Mouse (Mus musculus) embryonic facial prominence, embryonic 13.5 days (tissue): ENCODE measurements around the gene Rdh9. TPM values are rescaled to one million over a fixed set of nuclear protein-coding genes. Genes with fewer than 3 reads are reported as not detected.
A peak's percentile ranks its signal among the peaks of the same experiment; 100 is the strongest.

Experiments
- ATAC-seq: fragments of 200-750 bp; cut with Nextera tagmentation; 2 replicates; pipeline ENCODE4 v1.8.0; 2017; ENCODE audit warnings: low read depth; ENCODE audit not compliant: insufficient number of reproducible peaks, insufficient read depth, low FRiP score, low TSS enrichment
- H3K27ac ChIP-seq: fragments of 300-500 bp; sonication (generic); 2 replicates; pipeline ENCODE4 v1.5.1; 2015; ENCODE audit warnings: moderate library complexity, mild to moderate bottlenecking, inconsistent platforms
- H3K27me3 ChIP-seq: fragments of 300-500 bp; sonication (generic); 2 replicates; pipeline ENCODE4 v1.6.1; 2015; ENCODE audit warnings: mild to moderate bottlenecking, inconsistent platforms
- H3K36me3 ChIP-seq: fragments of 300-500 bp; sonication (generic); 2 replicates; pipeline ENCODE4 v1.6.1; 2015; ENCODE audit warnings: mild to moderate bottlenecking, inconsistent platforms
- H3K4me1 ChIP-seq: fragments of 300-500 bp; sonication (generic); 2 replicates; pipeline ENCODE4 v1.6.1; 2015; ENCODE audit warnings: inconsistent platforms
- H3K4me2 ChIP-seq: fragments of 300-500 bp; sonication (generic); 2 replicates; pipeline ENCODE4 v1.6.1; 2015; ENCODE audit warnings: moderate library complexity, mild to moderate bottlenecking, inconsistent platforms
- H3K4me3 ChIP-seq: fragments of 300-500 bp; sonication (generic); 2 replicates; pipeline ENCODE4 v1.5.1; 2015; ENCODE audit warnings: mild to moderate bottlenecking, inconsistent platforms
- H3K9ac ChIP-seq: fragments of 300-500 bp; sonication (generic); 2 replicates; pipeline ENCODE4 v1.6.1; 2015; ENCODE audit warnings: mild to moderate bottlenecking, inconsistent platforms
- H3K9me3 ChIP-seq: fragments of 300-500 bp; sonication (generic); 2 replicates; pipeline ENCODE4 v1.6.1; 2016; ENCODE audit warnings: inconsistent platforms
- WGBS: fragments of 180-500 bp; shearing (Covaris S2); methylation state at CpG from one replicate; pipeline ENCODE4 v1.1.7; 2015; ENCODE audit warnings: mixed read lengths; 5-methylcytosine and 5-hydroxymethylcytosine counted together
- polyA plus RNA-seq: library from polyadenylated mRNA; unstranded; fragments of >200 nt; fragmentation: Nextera tagmentation; extraction: Ambion mirVana; gene quantifications from 2 replicates; pipeline ENCODE4 v1.2.1, GENCODE M21; 2015

Gene Rdh9
- 0.34 and 0.37 TPM in 2 replicates for polyA plus RNA-seq

DNA sequence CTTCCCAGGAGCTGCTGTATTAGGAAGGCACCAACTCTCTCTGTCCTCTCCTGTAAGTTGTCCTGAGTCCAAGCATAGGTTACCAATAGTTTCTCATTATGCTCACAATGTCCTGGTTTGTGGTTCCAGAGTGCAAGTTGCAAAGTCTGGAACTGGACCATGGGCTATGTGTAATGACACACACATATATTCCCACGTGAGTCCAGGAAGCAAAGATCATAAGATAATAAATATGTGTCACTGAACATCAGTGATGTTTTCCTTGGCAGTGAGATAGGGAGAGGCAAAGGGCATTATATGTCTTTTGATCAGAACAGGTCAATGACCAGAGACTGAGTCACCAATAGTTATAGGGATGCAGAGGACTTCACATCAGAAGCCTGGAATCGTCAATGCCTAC lies at the start of gene Rdh9:
Gene Rdh9, plus strand, starts transcription at position 376 of the 400 bp plus-strand sequence.
- no peak within 1 kb of the TSS for H3K27ac ChIP-seq
- no peaks in the 10 kb centered on the region for H3K27me3 ChIP-seq
- no peak for ATAC-seq
- H3K4me3 ChIP-seq, result no peak within 1 kb of the TSS
- no peak within 1 kb of the TSS for H3K9ac ChIP-seq
- H3K36me3 ChIP-seq, result no peaks in the 10 kb centered on the region
- WGBS, result 81% methylated on average over 2 of the region's 2 CpGs
- H3K9me3 ChIP-seq, result no peaks in the 10 kb centered on the region
- H3K4me1 ChIP-seq, result no peaks in the 10 kb centered on the region
- no peak within 1 kb of the TSS for H3K4me2 ChIP-seq

GRCm38 (mm10) chr10:127728437-127728836 lies 47.7 kb upstream of the Rdh9 start:
- Histone ChIP-seq H3K4me3 (no peak overlapping the region), H3K36me3 (no peaks in the 10 kb centered on the region), H3K9ac (no peak overlapping the region), H3K27me3 (peaks cover 54% of the 10 kb centered on the region), H3K4me1 (no peaks in the 10 kb centered on the region), H3K4me2 (no peak overlapping the region), H3K27ac (no peak overlapping the region), H3K9me3 (no peaks in the 10 kb centered on the region)
- WGBS, result 68% methylated on average over 8 of the region's 8 CpGs
- ATAC-seq, result no peak

DNA sequence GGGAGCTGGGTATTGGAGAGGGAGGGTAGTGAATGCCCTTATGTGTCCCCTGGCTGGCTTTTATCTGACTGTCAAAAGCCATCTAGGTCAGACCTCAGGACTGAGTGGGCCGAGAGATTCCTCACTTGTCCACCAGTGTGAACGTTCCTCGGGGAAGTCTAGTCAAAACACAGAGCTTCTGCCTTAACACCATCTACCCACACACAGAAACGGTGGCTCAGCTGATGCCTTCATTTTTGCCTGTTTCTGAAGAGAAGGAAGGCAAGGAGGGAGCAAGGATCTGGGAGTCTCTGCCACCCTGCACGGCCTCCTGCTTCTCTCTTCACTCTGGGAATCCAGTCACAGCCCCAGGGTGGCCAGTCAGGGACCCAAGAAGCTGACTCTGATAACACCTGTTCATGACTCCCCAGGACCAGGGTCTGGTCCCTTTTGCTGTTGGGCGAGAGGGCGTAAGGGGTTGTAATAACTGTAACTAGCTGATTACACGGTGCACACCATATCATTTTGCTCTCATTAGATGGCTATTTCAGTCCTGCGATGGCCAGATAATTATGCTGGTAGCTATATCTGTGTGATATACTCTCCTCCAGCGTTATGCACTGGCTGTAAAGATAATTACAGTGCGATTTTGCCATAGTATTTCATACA lies 45.8 kb upstream of the Rdh9 start:
- ATAC-seq, result no peak
- 48% methylated on average over 11 of the region's 11 CpGs for WGBS
- no peak overlapping the region for H3K27ac ChIP-seq
- no peak overlapping the region for H3K4me2 ChIP-seq
- no peaks in the 10 kb centered on the region for H3K9me3 ChIP-seq
- H3K36me3 ChIP-seq, result no peaks in the 10 kb centered on the region
- peaks cover 52% of the 10 kb centered on the region for H3K27me3 ChIP-seq
- H3K9ac ChIP-seq, result no peak overlapping the region
- H3K4me1 ChIP-seq, result no peaks in the 10 kb centered on the region; the same call in 1 of the 2 replicates
- no peak overlapping the region for H3K4me3 ChIP-seq

DNA sequence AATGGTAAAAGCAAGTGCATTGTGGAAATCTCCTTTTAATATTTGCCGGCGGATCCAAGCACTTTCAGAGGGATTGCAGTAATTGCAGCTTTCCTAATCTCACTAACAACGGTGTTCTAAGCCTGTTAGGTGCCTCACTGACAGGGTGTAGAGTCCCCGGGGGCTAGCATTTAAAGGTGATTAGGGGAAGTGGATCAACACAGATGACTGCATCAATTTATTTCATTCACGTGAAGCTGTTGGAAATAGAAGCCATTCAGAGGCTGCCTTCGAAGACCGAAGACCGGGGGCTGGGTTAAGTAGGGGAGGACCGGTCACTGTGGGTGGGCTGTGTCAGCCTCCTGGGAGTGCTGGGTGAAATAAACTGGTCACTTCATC lies 45.3 kb upstream of the Rdh9 start:
- Histone ChIP-seq H3K4me2 (no peak overlapping the region), H3K27ac (no peak overlapping the region), H3K9ac (no peak overlapping the region), H3K36me3 (no peaks in the 10 kb centered on the region), H3K27me3 (peaks cover 46% of the 10 kb centered on the region), H3K4me3 (no peak overlapping the region), H3K4me1 (no peaks in the 10 kb centered on the region; the same call in 1 of the 2 replicates), H3K9me3 (no peaks in the 10 kb centered on the region)
- 26% methylated on average over 9 of the region's 9 CpGs for WGBS
- no peak for ATAC-seq

- no peaks in the 10 kb centered on the region for H3K36me3 ChIP-seq
- no peak overlapping the region for H3K4me3 ChIP-seq
- no peak overlapping the region for H3K9ac ChIP-seq
- no peak overlapping the region for H3K4me2 ChIP-seq
- no peak overlapping the region for H3K27ac ChIP-seq
- no peak for ATAC-seq
- WGBS, result 37% methylated on average over 5 of the region's 5 CpGs
- peaks cover 45% of the 10 kb centered on the region for H3K27me3 ChIP-seq
- no peaks in the 10 kb centered on the region; the same call in 1 of the 2 replicates for H3K4me1 ChIP-seq
- H3K9me3 ChIP-seq, result no peaks in the 10 kb centered on the region
These were observed 44.8 kb upstream of the Rdh9 start for GRCm38 (mm10) chr10:127731397-127731796.

- Histone ChIP-seq H3K27me3 (peaks cover 19% of the 10 kb centered on the region), H3K9me3 (no peaks in the 10 kb centered on the region), H3K4me1 (no peaks in the 10 kb centered on the region; the same call in 1 of the 2 replicates), H3K27ac (no peak overlapping the region), H3K4me3 (no peak overlapping the region), H3K36me3 (no peaks in the 10 kb centered on the region), H3K4me2 (no peak overlapping the region), H3K9ac (no peak overlapping the region)
- 39% methylated on average over 5 of the region's 5 CpGs for WGBS
- ATAC-seq, result no peak
These were observed 41.8 kb upstream of the Rdh9 start for GRCm38 (mm10) chr10:127734434-127734833.

DNA sequence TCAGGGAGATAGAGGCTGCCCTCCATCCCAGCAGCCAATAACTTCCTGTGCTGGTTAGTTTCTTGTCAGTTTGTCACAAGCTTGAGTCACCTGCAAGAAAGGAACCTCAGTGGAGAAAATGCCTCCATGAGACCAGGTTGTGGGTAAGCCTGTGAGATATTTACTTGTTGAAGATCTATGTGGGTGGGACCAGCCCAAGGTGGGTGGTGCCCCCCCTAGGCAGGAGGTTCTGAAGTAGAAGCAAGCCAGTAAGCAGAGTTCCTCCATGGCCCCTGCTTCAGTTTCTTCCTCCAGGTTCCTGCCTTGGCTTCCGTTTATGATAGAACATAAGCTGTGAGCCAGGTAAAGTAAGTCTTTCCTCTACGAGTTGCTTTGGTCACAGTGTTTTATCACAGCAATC lies 39.9 kb upstream of the Rdh9 start:
- Histone ChIP-seq H3K27me3 (peaks cover 3% of the 10 kb centered on the region), H3K4me2 (no peak overlapping the region), H3K9me3 (no peaks in the 10 kb centered on the region), H3K4me1 (peaks cover 8% of the 10 kb centered on the region), H3K27ac (no peak overlapping the region), H3K4me3 (no peak overlapping the region), H3K9ac (no peak overlapping the region), H3K36me3 (peaks cover under 1% of the 10 kb centered on the region)
- ATAC-seq, result no peak
- 80% methylated on average over 2 of the region's 2 CpGs for WGBS

DNA sequence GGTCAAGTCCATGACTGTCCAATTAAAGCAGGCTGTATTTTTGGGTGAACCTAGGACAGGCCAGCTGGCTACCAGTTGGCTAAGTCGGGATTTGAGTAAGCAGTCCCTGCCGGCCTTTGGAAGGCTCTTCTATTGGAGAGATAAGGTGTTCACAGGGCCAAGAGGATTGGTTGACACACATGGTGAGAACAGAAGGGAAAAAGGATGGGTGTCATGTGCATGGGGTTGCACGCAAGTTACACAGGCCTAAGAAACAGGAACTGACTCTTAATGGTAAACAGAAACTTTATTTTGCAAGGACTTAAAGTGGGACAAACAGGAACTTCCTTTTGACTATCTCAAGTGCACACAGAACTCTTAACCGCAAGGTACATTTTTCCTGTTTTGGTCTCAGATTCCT lies 39.3 kb upstream of the Rdh9 start:
- Histone ChIP-seq H3K27ac (no peak overlapping the region), H3K36me3 (peaks cover 7% of the 10 kb centered on the region), H3K4me3 (no peak overlapping the region), H3K4me2 (no peak overlapping the region), H3K9ac (no peak overlapping the region), H3K4me1 (peaks cover 8% of the 10 kb centered on the region), H3K27me3 (peaks cover 3% of the 10 kb centered on the region; the same call in 1 of the 2 replicates), H3K9me3 (no peaks in the 10 kb centered on the region)
- 74% methylated on average over 4 of the region's 4 CpGs for WGBS
- ATAC-seq, result no peak

- H3K27me3 ChIP-seq, result peaks cover under 1% of the 10 kb centered on the region; the same call in 1 of the 2 replicates
- H3K9ac ChIP-seq, result no peak overlapping the region
- WGBS, result 25% methylated on average over 2 of the region's 2 CpGs
- H3K4me3 ChIP-seq, result no peak overlapping the region
- no peak overlapping the region for H3K27ac ChIP-seq
- no peak for ATAC-seq
- H3K9me3 ChIP-seq, result no peaks in the 10 kb centered on the region
- H3K4me2 ChIP-seq, result no peak overlapping the region
- H3K4me1 ChIP-seq, result peaks cover 8% of the 10 kb centered on the region
- peaks cover 13% of the 10 kb centered on the region for H3K36me3 ChIP-seq
These were observed 38.6 kb upstream of the Rdh9 start for GRCm38 (mm10) chr10:127737552-127737951.

DNA sequence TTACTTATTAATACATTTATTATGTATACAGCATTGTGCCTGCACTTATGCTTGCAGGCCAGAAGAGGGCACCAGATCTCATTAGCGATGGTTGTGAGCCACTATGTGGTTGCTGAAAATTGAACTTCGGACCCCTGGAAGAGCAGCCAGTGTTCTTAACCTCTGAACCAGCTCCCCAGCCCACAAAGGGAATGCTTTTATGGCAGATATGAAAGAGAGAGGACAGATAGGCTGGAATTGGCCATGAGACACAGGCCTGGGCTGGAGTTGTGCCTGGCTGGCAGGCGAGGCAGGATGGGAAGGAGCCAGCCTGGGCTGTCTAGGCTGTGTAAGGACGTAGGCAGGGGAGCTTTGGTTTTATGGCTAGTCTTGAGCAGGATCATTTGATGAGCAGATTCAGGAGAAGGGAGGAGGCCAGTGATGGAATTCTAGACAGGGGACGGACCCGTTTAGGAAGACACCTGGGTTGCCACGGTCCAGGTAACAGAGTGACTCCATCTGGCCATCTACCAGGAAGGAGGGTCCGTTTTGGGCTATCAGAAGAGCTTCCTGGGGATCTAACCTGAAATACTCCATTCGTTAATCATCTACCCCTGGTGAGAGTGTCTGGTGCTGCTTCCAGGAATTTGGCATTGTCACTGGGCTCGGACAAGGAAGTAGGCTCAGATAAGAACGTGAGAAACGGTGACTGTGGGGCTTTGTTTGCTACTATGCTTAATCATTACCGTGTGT lies 37.9 kb upstream of the Rdh9 start:
- H3K9ac ChIP-seq, result no peak overlapping the region
- no peak for ATAC-seq
- no peaks in the 10 kb centered on the region for H3K9me3 ChIP-seq
- H3K4me3 ChIP-seq, result no peak overlapping the region
- H3K36me3 ChIP-seq, result peaks cover 21% of the 10 kb centered on the region
- no peak overlapping the region for H3K27ac ChIP-seq
- peak overlapping the region; percentile 73; the same call in 1 of the 2 replicates for H3K4me2 ChIP-seq
- WGBS, result 44% methylated on average over 13 of the region's 13 CpGs
- H3K27me3 ChIP-seq, result no peaks in the 10 kb centered on the region; the same call in 1 of the 2 replicates
- peaks cover 8% of the 10 kb centered on the region for H3K4me1 ChIP-seq

DNA sequence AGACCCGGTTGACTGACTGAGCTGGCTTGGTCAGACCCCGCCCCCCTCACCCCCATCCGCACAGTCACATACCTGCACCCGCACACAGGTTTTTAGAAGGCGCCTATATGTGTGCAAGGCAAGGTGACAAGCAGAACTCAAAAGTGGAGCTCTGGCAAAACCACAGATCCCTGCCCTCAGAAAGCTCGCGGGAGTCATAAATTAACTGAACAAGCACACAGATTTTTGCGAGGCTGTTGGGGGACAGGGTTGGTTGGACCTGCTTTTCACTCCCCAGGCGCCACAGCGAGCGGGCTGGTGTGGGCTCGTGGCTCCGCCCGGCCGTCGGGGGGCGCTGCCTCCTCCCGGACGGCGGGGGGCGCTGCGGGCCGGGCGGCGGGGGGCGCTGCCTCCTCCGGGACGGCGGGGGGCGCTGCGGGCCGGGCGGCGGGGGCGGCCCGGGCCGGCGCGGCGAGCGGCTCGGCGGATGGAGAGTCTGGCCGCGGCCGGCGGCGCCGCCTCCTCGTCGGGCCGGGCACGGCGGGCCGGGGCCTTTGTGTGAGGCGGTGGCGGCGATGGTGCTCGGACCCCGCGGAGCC lies 37.0 kb upstream of the Rdh9 start, which contains the start of gene Zbtb39:
Gene Zbtb39, plus strand, starts transcription at position 456 of the 578 bp plus-strand sequence.
- under 1% methylated on average over 44 of the region's 61 CpGs for WGBS
- peak within 1 kb of the TSS; percentile 97 for H3K4me3 ChIP-seq
- H3K9me3 ChIP-seq, result no peaks in the 10 kb centered on the region

More for the DNA sequence above, 37.0 kb upstream of the Rdh9 start, which contains the start of gene Zbtb39:
- H3K4me2 ChIP-seq, result peak within 1 kb of the TSS; percentile 73
- H3K9ac ChIP-seq, result peak within 1 kb of the TSS; percentile 98
- H3K4me1 ChIP-seq, result peaks cover 8% of the 10 kb centered on the region
- H3K27me3 ChIP-seq, result no peaks in the 10 kb centered on the region
- ATAC-seq, result peak; percentile 76
- peak within 1 kb of the TSS; percentile 87 for H3K27ac ChIP-seq
- peaks cover 29% of the 10 kb centered on the region for H3K36me3 ChIP-seq
